Mouse (Mus musculus) colon, adult 2 months (tissue): Measurements from ENCODE around the gene Krtcap2. TPM values are rescaled to one million over a fixed set of nuclear protein-coding genes. Genes with fewer than 3 reads are reported as not detected.

Source experiments
- polyA plus RNA-seq: library from polyadenylated mRNA; depleted of rRNA; stranded (reverse); fragments of >200 nt; gene quantifications from 2 replicates; pipeline ENCODE4 v1.2.3, GENCODE M21; 2012; rRNA removed

Krtcap2 gene
- 263 and 392 TPM in 2 replicates for polyA plus RNA-seq

DNA sequence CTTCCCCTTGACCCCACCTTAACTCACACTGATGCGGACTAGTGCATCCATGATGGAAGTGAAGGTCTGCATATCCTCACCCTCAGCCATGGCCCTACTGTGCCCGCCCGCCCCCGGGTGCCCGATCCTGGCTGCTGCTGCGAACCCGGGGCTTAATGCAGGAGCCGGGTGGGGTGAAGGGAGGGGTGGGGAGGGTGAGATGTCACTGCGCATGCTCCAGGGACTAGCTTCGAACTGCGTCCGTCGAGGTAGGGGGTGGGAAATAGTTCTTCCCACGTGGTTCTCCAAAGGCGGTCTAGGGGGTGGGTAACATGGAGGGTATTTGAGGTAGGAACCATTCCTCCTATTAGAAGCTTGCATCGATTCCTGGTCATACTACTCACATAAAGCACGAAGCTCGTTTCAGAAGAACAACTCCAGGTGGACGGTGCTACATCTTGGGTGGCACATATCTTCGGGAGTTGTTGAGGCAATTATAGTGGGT is at the start of gene Krtcap2:
Gene Krtcap2 (plus strand): TSS at position 279 of the 484 bp plus-strand sequence.

DNA sequence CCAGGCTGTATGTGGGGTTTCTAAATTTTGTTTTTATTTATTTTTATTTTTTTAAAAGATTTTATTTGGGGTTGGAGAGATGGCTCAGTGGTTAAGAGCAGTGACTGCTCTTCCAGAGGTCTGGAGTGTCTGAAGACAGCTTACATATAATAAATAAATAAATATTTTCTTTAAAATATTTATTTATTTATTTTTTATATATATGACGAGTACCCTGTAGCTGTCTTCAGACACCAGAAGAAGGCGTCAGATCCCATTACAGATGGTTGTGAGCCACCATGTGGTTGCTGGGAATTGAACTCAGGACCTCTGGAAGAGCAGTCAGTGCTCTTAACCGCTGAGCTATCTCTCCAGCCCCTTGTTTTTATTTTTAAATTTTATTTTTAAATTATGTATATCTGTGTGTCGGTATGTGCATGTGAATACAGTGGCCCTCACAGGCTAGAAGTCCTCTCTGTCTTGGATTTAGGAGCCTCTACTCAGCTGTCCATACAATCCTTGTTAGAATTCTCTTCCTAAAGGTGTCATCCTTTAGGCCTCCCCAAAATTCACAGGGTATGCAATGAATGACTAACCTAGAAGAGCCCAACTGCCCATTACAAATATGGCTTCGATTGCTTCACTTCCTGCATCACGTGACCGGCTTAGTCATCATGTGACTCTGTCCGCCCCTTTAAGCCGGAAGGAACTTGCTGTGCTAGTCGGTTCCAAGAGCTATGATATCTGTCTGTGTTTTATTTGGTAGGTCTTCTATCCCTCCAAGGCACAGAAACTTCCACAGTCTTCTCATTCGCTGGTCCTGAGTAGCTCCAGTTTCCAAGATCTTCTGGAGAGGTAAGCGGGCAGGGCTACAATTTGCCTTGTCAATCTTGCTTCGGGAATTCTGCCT is 43.3 kb upstream of the Krtcap2 start, which contains the start of gene Gba:
Gene Gba (plus strand): TSS at position 676 of the 889 bp plus-strand sequence.

DNA sequence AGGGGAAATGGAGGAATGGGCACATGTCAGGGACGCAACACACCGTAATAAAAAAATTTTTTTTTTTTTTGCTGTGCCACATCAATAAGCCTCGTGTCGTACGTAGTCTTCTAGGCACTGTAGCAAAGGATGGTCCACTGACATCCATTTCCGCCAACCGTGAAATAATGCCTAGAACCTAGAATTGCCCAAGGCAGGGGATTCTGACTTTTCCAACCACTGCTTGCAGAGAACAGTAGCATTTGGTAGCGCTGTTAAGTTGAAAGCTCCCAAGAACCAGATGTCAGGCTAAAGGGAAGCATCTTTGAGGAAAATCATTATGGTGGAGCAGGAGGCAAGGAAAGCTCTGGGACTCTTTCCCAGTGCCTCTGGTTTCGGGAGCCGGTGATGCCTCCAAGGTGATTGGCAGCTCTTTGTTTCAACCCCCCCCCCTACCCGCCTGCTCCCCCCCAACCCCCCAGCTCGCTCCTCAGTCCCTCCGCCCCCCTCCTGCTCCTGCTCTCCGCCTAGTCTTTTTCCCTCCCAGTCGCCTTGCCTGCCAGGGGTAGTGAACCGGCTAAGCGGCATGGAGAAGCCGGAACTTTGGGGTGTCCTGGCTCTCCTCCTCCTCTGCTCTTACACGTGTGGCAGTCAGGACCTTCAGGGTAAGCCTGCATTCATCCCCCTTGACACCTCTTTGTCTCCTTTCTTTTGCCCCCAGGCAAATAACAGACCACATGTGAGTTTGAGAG is 30.9 kb upstream of the Krtcap2 start, which contains the start of gene Thbs3:
Gene Thbs3 (plus strand): TSS at position 500 of the 731 bp plus-strand sequence.

DNA sequence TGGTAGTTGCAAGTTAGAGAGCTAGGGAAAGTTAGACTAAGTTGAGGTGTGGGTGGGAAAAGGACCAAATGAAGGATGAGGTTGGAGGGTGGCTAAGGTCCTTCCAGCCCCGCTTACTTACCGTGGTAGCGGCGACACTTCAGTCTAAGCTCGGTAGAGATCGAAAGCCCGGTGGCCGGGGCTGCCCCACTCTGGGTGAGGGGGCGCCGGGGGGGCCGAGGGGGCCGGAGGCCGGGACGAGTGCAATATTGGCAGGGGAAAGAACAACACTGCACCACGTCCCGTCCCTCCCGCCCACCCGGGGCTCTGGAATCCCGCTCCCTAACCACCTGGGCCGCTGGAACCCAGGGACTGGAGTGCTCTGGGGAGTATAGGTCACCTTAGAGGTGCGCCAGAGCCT is 18.9 kb upstream of the Krtcap2 start, which contains the start of gene Mtx1:
Gene Mtx1 (minus strand): TSS at position 189 of the 400 bp plus-strand sequence.

DNA sequence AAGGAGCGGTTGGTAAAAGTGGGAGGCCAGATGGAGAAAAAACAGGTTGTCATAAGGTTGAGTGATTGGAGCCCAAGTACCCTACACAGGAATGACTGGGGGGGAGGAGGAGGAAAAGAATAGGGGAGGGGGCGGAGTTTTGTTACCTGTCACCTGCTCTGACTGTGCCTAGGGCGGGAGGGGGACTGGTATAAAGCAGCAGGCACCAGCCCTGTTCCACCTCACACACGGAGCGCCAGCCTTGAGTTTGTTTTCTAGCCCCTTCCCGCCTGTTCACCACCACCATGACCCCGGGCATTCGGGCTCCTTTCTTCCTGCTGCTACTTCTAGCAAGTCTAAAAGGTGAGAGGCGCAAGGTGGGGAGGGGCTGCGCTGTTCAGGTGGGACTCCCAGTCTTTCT is 16.9 kb upstream of the Krtcap2 start, which contains the start of gene Muc1:
Gene Muc1 (plus strand): TSS at position 222 of the 400 bp plus-strand sequence.

DNA sequence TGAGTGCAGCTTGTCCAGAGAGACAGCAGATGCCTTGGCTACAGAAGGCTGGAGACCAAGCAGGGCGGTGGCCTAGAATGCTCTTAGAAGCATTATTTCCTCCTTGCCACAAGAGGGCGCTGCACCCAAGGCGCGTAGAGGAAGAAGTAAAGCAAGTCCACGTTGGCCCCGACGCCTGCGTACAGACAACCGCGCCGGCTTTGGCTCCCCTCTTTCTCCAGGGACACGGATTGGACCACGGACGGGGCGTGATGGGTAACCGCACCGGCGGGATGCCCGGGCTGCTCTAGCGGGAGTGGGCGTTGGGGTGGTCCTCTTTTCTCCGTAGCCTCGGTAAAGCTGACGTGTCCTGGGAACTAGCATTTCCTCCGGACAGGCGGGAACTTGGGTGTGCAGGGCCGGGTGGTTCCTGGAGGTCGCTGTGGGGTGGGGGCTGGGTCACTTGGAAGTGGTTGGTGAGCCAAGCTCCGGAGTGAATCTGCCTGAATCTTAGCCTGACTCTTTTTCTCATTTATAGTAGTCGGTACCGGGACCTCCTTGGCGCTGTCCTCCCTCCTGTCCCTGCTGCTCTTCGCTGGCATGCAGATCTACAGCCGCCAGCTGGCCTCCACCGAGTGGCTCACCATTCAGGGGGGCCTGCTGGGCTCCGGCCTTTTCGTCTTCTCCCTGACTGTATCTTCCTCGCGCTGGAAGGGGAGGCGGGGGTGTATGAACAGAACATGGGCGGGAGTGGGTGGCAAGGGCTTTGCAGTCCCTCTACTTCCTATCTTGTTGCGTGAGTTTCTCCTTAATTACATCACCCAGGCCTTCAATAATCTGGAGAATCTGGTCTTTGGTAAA is 715 bp downstream of the Krtcap2 start, which contains the start of gene Trim46:
Gene Trim46 (minus strand): TSS at position 49 of the 840 bp plus-strand sequence.

DNA sequence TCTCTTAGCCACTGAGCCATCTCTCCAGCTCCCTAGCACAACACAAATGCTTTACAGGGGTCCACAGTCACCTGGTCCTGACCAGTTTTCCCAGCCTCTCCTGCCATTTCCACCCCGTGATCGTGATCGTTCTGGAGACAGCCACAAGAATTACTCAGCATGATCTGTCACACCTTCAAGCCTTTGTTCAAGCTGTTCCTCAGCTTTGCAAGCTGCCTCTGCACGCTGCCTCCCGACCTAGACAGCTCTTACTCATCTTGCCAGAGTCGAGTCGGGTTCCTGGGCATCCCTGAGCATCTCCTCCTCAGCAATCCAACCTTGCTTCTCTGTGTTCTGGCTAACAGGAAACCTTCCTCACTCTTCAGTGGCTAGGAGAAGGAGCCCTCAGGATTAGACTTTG is 13.3 kb downstream of the Krtcap2 start, which contains the start of gene Dpm3:
Gene Dpm3 (plus strand): TSS at position 283 of the 400 bp plus-strand sequence.

DNA sequence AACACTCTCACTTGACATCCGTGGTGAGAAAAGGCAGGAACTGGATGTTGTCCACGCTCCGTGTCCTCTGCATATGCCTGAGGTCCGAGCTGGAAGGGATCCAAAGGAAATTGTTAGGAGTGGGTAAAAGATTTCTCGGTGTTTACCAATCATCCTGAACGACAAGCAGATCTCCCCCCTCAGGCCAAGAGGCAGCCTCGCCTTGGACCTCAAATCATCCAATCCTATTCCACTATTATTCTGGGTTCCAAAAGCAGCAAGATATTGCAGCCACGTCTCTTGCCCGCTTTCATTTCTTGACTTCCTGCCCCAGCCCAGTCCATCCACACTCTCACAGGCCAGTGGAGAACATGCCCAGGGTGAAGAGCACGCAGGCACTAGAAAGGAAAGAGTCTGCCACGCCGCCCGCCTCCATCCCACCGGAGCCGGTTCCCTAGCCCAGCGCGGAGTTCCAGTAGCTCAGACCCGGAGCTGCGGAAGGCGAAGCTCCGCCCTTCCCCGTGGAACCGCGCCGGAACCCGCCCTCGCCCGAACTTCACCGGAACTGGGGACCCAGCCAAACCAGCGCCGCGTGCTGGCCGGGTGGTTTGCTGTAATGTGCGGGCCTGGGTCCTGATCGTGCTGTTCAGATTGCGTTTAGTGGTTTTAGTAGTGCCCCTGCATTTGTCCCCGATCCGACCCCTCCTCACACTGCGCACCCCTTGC is 24.4 kb downstream of the Krtcap2 start, which contains the start of gene Slc50a1:
Gene Slc50a1 (minus strand): TSS at position 520 of the 705 bp plus-strand sequence.

DNA sequence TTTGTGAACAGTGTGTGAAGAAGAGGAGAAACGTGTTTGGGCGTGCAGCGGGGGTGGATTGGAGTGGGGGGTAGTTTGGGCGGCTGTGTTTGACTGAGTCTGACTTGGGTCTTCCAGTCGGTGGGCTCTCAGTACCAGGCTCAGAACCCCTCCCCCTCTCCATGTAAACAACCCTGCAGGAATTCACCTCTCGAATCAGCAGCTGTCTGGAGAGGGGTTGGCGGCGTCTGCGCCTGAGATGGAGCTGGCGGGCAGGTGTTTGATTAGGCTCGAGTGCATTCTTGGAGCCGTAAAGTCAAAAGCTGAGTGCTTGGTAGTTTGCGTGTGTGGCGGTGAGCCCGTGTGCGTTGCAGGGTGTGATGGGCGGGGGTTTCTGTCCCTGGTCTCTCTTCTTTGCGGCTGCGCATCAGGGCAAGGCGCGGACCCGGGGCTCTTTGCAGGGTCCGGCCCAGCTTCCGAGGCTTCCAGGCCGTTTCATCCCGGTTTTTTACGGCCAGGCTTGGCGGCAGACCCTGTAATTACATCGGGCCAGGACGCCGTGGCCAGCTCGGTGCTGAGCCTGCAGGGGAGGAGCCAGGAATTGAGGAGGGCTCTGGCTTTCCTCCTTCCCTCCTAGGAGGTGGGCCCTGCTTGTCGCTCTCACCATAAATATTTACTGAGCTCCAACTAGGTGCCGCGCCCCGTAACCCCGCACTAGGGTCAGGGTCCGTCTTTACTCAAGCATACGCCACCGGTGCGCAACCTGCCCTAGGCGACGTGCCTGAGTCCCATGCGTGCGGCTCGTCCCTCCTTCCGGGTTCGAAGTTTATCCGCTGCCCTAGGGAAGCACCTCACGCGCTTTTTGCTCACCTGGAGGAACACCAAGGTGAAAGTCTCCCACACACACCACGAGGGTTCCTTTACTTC is 35.1 kb downstream of the Krtcap2 start, which contains the start of gene Efna1:
Gene Efna1 (minus strand): TSS at position 537 of the 906 bp plus-strand sequence.

Other genes starting within 250 kb of the Krtcap2 start
- 51.1 and 73.3 TPM in 2 replicates for gene Rusc1, start 152.7 kb upstream of the Krtcap2 start, polyA plus RNA-seq
- not detected in 2 replicates for gene Gm43738, start 144.9 kb upstream of the Krtcap2 start, polyA plus RNA-seq
- gene Fdps, start 144.0 kb upstream of the Krtcap2 start, polyA plus RNA-seq = 109 and 128 TPM in 2 replicates
- gene Pklr, start 109.8 kb upstream of the Krtcap2 start, polyA plus RNA-seq = 240 and 244 TPM in 2 replicates
- gene Hcn3, start 85.8 kb upstream of the Krtcap2 start, polyA plus RNA-seq = 1.1 and 1.4 TPM in 2 replicates
- 42.4 and 43.0 TPM in 2 replicates for gene Clk2, start 81.2 kb upstream of the Krtcap2 start, polyA plus RNA-seq
- 95.0 and 102 TPM in 2 replicates for gene Scamp3, start 68.5 kb upstream of the Krtcap2 start, polyA plus RNA-seq
- 40.2 and 42.7 TPM in 2 replicates for gene Fam189b, start 62.8 kb upstream of the Krtcap2 start, polyA plus RNA-seq
- gene Gba, start 43.0 kb upstream of the Krtcap2 start, polyA plus RNA-seq = 60.8 and 73.9 TPM in 2 replicates
- 48.4 and 68.6 TPM in 2 replicates for gene Thbs3, start 30.8 kb upstream of the Krtcap2 start, polyA plus RNA-seq
- gene Mtx1, start 18.9 kb upstream of the Krtcap2 start, polyA plus RNA-seq = 165 and 219 TPM in 2 replicates
- 26.0 and 27.3 TPM in 2 replicates for gene Muc1, start 16.9 kb upstream of the Krtcap2 start, polyA plus RNA-seq
- gene Trim46, start 343 bp downstream of the Krtcap2 start, polyA plus RNA-seq = 60.5 TPM in 2 replicates
- 440 and 595 TPM in 2 replicates for gene Dpm3, start 13.4 kb downstream of the Krtcap2 start, polyA plus RNA-seq
- gene Slc50a1, start 24.6 kb downstream of the Krtcap2 start, polyA plus RNA-seq = 254 and 375 TPM in 2 replicates
- 126 and 153 TPM in 2 replicates for gene Efna1, start 35.2 kb downstream of the Krtcap2 start, polyA plus RNA-seq
- 9.3 and 13.3 TPM in 2 replicates for gene Efna3, start 77.0 kb downstream of the Krtcap2 start, polyA plus RNA-seq
- 17.4 and 24.5 TPM in 2 replicates for gene Efna4, start 92.1 kb downstream of the Krtcap2 start, polyA plus RNA-seq
- gene Adam15, start 104.0 kb downstream of the Krtcap2 start, polyA plus RNA-seq = 211 and 244 TPM in 2 replicates
- 0.67 and 1.0 TPM in 2 replicates for gene Dcst2, start 116.0 kb downstream of the Krtcap2 start, polyA plus RNA-seq
- gene Dcst1, start 119.3 kb downstream of the Krtcap2 start, polyA plus RNA-seq = 0.77 and 1.1 TPM in 2 replicates
- gene Zbtb7b, start 148.8 kb downstream of the Krtcap2 start, polyA plus RNA-seq = 214 and 219 TPM in 2 replicates
- not detected in 2 replicates for gene Lenep, start 156.8 kb downstream of the Krtcap2 start, polyA plus RNA-seq
- gene Flad1, start 165.9 kb downstream of the Krtcap2 start, polyA plus RNA-seq = 37.4 and 39.6 TPM in 2 replicates
- 9.7 and 11.2 TPM in 2 replicates for gene Cks1b, start 172.4 kb downstream of the Krtcap2 start, polyA plus RNA-seq
- gene Shc1, start 172.5 kb downstream of the Krtcap2 start, polyA plus RNA-seq = 75.3 and 76.4 TPM in 2 replicates
- gene Pygo2, start 184.2 kb downstream of the Krtcap2 start, polyA plus RNA-seq = 131 and 151 TPM in 2 replicates
- 90.6 and 98.9 TPM in 2 replicates for gene Pbxip1, start 190.7 kb downstream of the Krtcap2 start, polyA plus RNA-seq
- gene Pmvk, start 208.6 kb downstream of the Krtcap2 start, polyA plus RNA-seq = 18.7 and 31.3 TPM in 2 replicates